Mouse (Mus musculus): Measurements from ENCODE around the gene Kcnk15. TPM values are rescaled to one million over a fixed set of nuclear protein-coding genes. Genes with fewer than 3 reads are reported as not detected.
A peak's percentile ranks its signal among the peaks of the same experiment; 100 is the strongest.

The Kcnk15 gene
- not detected in 2 replicates for polyA plus RNA-seq (2015; fragmentation: Nextera tagmentation; extraction: Ambion mirVana)

DNA sequence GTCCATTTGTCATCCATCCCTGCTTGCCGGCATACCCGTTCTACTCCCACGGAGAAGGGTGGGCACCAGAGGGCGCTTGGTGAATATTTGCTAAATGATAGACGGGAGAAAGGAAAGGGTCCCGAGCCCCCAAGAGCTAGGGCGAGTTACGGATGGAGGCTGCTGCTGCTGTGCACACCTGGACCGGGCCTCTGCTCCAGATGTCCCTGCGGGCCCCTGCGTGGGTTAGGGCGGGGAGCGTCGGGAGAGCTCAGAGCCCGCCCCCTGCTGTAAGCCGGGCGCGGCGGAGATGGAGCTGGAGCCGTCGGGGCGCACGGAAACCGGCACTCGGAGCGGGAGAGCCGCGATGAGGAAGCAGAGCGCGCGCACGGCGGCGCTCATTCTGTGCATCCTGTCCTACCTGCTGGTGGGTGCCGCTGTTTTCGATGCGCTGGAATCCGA lies at the start of gene Kcnk15:
Kcnk15 (plus strand) TSS at position 191 of the 441 bp plus-strand sequence.
- no peak within 1 kb of the TSS for H3K27ac ChIP-seq
- H3K4me2 ChIP-seq (replicated peaks) = peak within 1 kb of the TSS; percentile 48
- no peaks in the 10 kb centered on the region for H3K9me3 ChIP-seq
- 0 out of 2 replicates have a peak within 1 kb of the TSS, but pooled peaks have one; percentile 1 for H3K9ac ChIP-seq
- H3K4me3 ChIP-seq = peak within 1 kb of the TSS; percentile 31
- no peak for ATAC-seq (ENCODE audit: low FRiP score, low read depth)
- peaks cover 4% of the 10 kb centered on the region; the same call in 1 of the 2 replicates for H3K4me1 ChIP-seq
- peaks cover 93% of the 10 kb centered on the region for H3K27me3 ChIP-seq
- 3% methylated on average over 38 of the region's 38 CpGs for WGBS
- H3K36me3 ChIP-seq = no peaks in the 10 kb centered on the region

- peaks cover 6% of the 10 kb centered on the region for H3K4me1 ChIP-seq
- H3K27me3 ChIP-seq = no peaks in the 10 kb centered on the region
- ATAC-seq (ENCODE audit: low FRiP score, low read depth) = no peak
- no peak overlapping the region for H3K9ac ChIP-seq
- no peak overlapping the region for H3K4me3 ChIP-seq
- no peak overlapping the region for H3K27ac ChIP-seq
- no peaks in the 10 kb centered on the region for H3K36me3 ChIP-seq
- 63% methylated on average over 5 of the region's 5 CpGs for WGBS
- H3K9me3 ChIP-seq = no peaks in the 10 kb centered on the region
- H3K4me2 ChIP-seq (replicated peaks) = no peak overlapping the region
These were observed 49.6 kb upstream of the Kcnk15 start for GRCm38 (mm10) chr2:163803838-163804237.

DNA sequence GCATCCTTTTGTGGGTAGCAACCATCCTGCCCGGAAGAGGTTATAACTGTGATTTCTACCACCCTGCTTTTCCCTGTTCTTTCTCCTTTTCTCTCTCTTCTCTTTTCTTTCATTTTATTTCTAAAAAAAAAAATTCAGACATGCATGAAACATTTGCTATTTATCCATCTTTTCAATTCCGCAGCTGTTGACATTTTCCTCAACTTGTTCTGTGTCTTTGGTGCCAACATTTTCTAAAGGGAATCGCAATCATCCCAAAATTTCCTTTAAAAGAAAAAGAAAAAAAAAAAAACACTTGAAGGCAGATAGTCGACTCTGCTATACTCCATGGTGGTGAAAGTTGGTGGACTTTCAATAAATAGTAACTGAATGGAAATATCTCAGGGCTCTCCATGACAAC lies 44.3 kb upstream of the Kcnk15 start:
- no peaks in the 10 kb centered on the region for H3K27me3 ChIP-seq
- no peak overlapping the region for H3K9ac ChIP-seq
- H3K4me3 ChIP-seq = no peak overlapping the region
- H3K27ac ChIP-seq = no peak overlapping the region
- ATAC-seq (ENCODE audit: low FRiP score, low read depth) = no peak
- no peak overlapping the region for H3K4me2 ChIP-seq (replicated peaks)
- no peaks in the 10 kb centered on the region for H3K9me3 ChIP-seq
- 96% methylated on average over 4 of the region's 4 CpGs for WGBS
- peaks cover 6% of the 10 kb centered on the region; the same call in 1 of the 2 replicates for H3K4me1 ChIP-seq
- H3K36me3 ChIP-seq = no peaks in the 10 kb centered on the region

- no peak overlapping the region for H3K27ac ChIP-seq
- H3K27me3 ChIP-seq = no peaks in the 10 kb centered on the region
- no peaks in the 10 kb centered on the region for H3K9me3 ChIP-seq
- H3K9ac ChIP-seq = no peak overlapping the region
- 62% methylated on average over 7 of the region's 7 CpGs for WGBS
- H3K36me3 ChIP-seq = no peaks in the 10 kb centered on the region
- H3K4me3 ChIP-seq = no peak overlapping the region
- no peak overlapping the region for H3K4me2 ChIP-seq (replicated peaks)
- no peak for ATAC-seq (ENCODE audit: low FRiP score, low read depth)
- H3K4me1 ChIP-seq = peaks cover 6% of the 10 kb centered on the region; the same call in 1 of the 2 replicates
These were observed 43.7 kb upstream of the Kcnk15 start for GRCm38 (mm10) chr2:163809704-163810103.

DNA sequence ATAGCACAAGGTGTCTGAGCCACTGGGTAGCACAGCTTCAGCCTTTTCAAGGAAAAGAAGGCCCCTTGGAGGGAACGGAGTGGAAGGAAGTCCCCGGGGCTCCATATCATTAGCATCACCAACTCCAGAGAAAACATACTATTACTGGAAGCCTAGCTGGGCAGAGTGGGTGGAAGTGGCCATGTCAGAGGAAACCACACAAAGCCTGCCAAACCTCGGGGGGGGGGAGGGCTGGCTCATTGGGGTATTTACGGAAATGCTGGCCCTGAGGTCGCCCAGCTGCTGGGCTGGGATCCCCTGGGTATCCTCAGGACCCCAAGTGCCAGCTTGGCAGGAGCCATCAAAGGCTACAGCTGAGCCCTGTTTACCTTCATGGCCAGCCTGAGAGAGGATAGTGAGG lies 40.4 kb upstream of the Kcnk15 start:
- no peaks in the 10 kb centered on the region for H3K9me3 ChIP-seq
- ATAC-seq (ENCODE audit: low FRiP score, low read depth) = no peak
- no peak overlapping the region for H3K4me3 ChIP-seq
- whole genome bisulfite sequencing = 56% methylated on average over 5 of the region's 5 CpGs
- no peak overlapping the region for H3K27ac ChIP-seq
- H3K4me1 ChIP-seq = peaks cover 6% of the 10 kb centered on the region; the same call in 1 of the 2 replicates
- no peak overlapping the region for H3K9ac ChIP-seq
- H3K36me3 ChIP-seq = no peaks in the 10 kb centered on the region
- H3K27me3 ChIP-seq = no peaks in the 10 kb centered on the region
- H3K4me2 ChIP-seq (replicated peaks) = no peak overlapping the region

DNA sequence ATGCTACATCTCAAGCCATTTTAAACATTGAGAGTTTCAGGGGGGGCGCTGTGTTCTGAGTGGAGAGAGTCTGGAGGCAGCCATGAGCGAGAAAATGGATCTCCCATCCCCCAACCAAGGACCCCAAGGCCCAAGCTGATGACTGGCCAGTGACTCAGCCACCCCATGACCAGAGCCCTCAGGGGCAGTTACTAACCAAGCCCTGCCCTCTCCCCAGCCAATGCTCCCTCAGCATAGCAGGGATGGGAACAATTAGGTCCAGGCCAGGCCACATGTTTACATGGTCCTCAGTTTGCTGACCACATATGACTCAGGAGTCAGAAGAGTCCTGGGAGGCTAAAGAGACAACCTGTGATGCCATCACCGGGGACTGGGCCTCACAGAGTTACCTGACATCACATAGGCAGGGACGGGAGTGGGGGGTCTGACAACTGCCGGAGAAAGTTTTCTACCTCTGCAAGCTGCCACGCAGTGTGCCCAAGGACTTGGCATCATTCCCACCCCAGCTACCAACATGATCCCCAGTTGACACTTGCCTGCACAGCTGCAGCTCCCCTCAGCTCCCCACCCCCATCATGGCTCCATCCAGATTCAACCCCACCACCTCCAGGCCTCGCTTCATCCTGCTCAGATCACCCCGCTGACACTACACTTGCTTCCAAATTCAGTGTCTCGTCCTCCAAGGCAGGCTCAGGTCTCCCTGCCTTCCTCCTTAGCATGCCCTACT lies 38.5 kb upstream of the Kcnk15 start:
- no peak overlapping the region for H3K4me3 ChIP-seq
- H3K4me2 ChIP-seq (replicated peaks) = no peak overlapping the region
- ATAC-seq (ENCODE audit: low FRiP score, low read depth) = no peak
- H3K27me3 ChIP-seq = no peaks in the 10 kb centered on the region
- H3K9ac ChIP-seq = no peak overlapping the region
- WGBS = 80% methylated on average over 9 of the region's 9 CpGs
- no peaks in the 10 kb centered on the region for H3K9me3 ChIP-seq
- no peak overlapping the region for H3K27ac ChIP-seq
- H3K4me1 ChIP-seq = peaks cover 6% of the 10 kb centered on the region; the same call in 1 of the 2 replicates
- H3K36me3 ChIP-seq = no peaks in the 10 kb centered on the region

- no peak within 1 kb of the TSS for H3K27ac ChIP-seq
- H3K4me2 ChIP-seq (replicated peaks) = no peak within 1 kb of the TSS
- ATAC-seq (ENCODE audit: low FRiP score, low read depth) = no peak
- H3K36me3 ChIP-seq = no peaks in the 10 kb centered on the region
- no peaks in the 10 kb centered on the region for H3K27me3 ChIP-seq
- H3K4me1 ChIP-seq = peaks cover 10% of the 10 kb centered on the region; the same call in 1 of the 2 replicates
- H3K4me3 ChIP-seq = no peak within 1 kb of the TSS
- 76% methylated on average over 4 of the region's 4 CpGs for WGBS
- H3K9ac ChIP-seq = no peak within 1 kb of the TSS
- no peaks in the 10 kb centered on the region for H3K9me3 ChIP-seq
These were observed 32.8 kb upstream of the Kcnk15 start, which contains the start of gene Ccn5 for GRCm38 (mm10) chr2:163820607-163821006. Ccn5 (plus strand) TSS chr2:163820861.

GRCm38 (mm10) chr2:163823248-163823647 lies 30.2 kb upstream of the Kcnk15 start:
- 8% methylated on average over 4 of the region's 4 CpGs for WGBS
- H3K27ac ChIP-seq = no peak overlapping the region
- no peak overlapping the region for H3K4me3 ChIP-seq

DNA sequence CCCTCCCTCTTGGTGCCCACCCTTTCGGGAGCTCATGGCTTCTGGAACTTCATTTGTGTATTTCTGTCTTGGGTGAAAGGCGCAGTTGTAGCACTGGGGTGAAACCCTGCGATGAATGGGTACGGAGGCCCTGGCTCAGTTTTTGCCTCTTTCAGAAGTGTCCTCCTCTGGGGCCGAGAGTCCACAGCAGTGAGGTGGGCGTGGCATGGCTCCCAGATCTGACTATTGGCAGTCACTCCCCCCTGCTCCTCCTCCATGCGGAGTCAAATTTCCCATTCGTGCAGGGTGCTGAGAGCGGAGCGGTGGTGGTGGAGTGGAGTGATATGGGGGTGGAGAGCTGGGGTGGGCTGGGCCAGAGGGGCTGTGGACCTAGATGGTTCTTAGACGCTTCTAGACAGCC lies 29.7 kb upstream of the Kcnk15 start:
- Histone ChIP-seq H3K9me3 (no peaks in the 10 kb centered on the region), H3K9ac (0 out of 2 replicates have a peak overlapping the region, but pooled peaks have one; percentile 4), H3K4me2 (replicated peaks) (peak overlapping the region; percentile 50), H3K36me3 (no peaks in the 10 kb centered on the region), H3K27me3 (no peaks in the 10 kb centered on the region), H3K4me3 (peak overlapping the region; percentile 18), H3K27ac (no peak overlapping the region), H3K4me1 (peaks cover 10% of the 10 kb centered on the region; the same call in 1 of the 2 replicates)
- WGBS = 16% methylated on average over 11 of the region's 11 CpGs
- peak; percentile 75 for ATAC-seq (ENCODE audit: low FRiP score, low read depth)

More at GRCm38 (mm10) chr2:163823248-163823647, 30.2 kb upstream of the Kcnk15 start:
- Histone ChIP-seq H3K4me1 (peaks cover 10% of the 10 kb centered on the region; the same call in 1 of the 2 replicates), H3K27me3 (no peaks in the 10 kb centered on the region), H3K36me3 (no peaks in the 10 kb centered on the region), H3K4me2 (replicated peaks) (peak overlapping the region; percentile 50), H3K9me3 (no peaks in the 10 kb centered on the region), H3K9ac (no peak overlapping the region)
- 0 out of 2 replicates have a peak, but pooled peaks have one; percentile 55 for ATAC-seq (ENCODE audit: low FRiP score, low read depth)

- WGBS = 100% methylated on average over 1 of the region's 1 CpGs
- H3K27ac ChIP-seq = no peak overlapping the region
These were observed 27.6 kb upstream of the Kcnk15 start for GRCm38 (mm10) chr2:163825861-163826260.

DNA sequence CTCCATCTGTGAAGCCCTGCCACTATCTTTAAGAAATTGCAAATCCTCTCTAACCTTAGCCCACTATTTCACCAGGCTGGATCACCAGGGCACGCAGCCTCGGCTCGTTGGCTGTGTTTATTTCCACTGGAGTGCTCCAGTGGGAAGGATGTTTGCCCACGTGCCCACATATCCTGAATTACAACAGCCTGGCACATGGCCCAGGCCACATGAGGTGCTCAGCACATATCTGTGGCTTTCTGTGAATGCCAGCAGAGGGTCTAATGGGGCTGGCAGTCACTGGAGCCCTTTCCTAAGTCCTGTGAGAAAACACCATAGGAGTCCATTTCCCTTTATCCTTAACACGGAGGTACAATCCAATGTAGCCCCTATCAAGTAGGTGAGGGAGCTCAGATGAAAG lies 27.0 kb upstream of the Kcnk15 start:
- Histone ChIP-seq H3K9ac (no peak overlapping the region), H3K4me3 (no peak overlapping the region), H3K4me1 (peaks cover 10% of the 10 kb centered on the region; the same call in 1 of the 2 replicates), H3K27ac (no peak overlapping the region), H3K27me3 (no peaks in the 10 kb centered on the region), H3K36me3 (no peaks in the 10 kb centered on the region), H3K4me2 (replicated peaks) (no peak overlapping the region), H3K9me3 (no peaks in the 10 kb centered on the region)
- no peak for ATAC-seq (ENCODE audit: low FRiP score, low read depth)
- WGBS = 65% methylated on average over 5 of the region's 5 CpGs

More at GRCm38 (mm10) chr2:163825861-163826260, 27.6 kb upstream of the Kcnk15 start:
- ATAC-seq (ENCODE audit: low FRiP score, low read depth) = no peak
- Histone ChIP-seq H3K9me3 (no peaks in the 10 kb centered on the region), H3K36me3 (no peaks in the 10 kb centered on the region), H3K27me3 (no peaks in the 10 kb centered on the region), H3K9ac (no peak overlapping the region), H3K4me3 (no peak overlapping the region), H3K4me1 (peaks cover 10% of the 10 kb centered on the region; the same call in 1 of the 2 replicates), H3K4me2 (replicated peaks) (no peak overlapping the region)

- Histone ChIP-seq H3K4me3 (no peak overlapping the region), H3K36me3 (no peaks in the 10 kb centered on the region), H3K4me2 (replicated peaks) (no peak overlapping the region), H3K9me3 (no peaks in the 10 kb centered on the region), H3K9ac (no peak overlapping the region), H3K27me3 (no peaks in the 10 kb centered on the region), H3K27ac (no peak overlapping the region), H3K4me1 (no peaks in the 10 kb centered on the region)
- no peak for ATAC-seq (ENCODE audit: low FRiP score, low read depth)
- WGBS = 72% methylated on average over 1 of the region's 1 CpGs
These were observed 22.3 kb upstream of the Kcnk15 start for GRCm38 (mm10) chr2:163831163-163831562.

Measured in limb, embryonic 13.5 days (tissue).